Mouse (Mus musculus) erythroblast, embryonic 14.5 days (primary cell): Measurements from ENCODE around the gene Hras.

Source experiments
- GATA1 ChIP-seq: IDR thresholded peaks from 2 replicates; pipeline ENCODE4 v1.6.1; 2012; ENCODE audit warnings: low read length, inconsistent platforms, mixed read lengths
- TAL1 ChIP-seq: IDR thresholded peaks from 3 replicates; pipeline ENCODE4 v1.6.1; 2012; ENCODE audit warnings: low read length, inconsistent platforms, mixed read lengths

DNA sequence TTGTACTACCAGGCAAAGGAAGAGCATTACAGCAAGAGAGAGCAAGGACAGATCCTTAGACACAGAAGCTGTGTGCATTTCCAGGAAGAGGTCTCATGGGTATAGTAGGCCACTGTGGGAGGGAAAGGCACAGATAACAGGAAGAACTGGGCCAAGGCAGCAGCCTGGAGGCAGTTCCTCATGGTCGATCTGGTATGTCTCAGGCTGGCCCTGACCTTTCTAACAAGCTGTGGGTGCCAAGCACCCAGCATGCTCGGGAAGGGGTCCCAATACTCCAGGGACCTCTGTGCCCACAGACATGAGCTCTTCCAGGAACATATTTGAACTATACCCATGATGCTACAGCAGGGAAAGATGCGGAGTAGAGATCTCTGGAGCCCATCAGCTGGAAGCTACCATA, 10.7 kb upstream of the Hras start:
- no peak for TF ChIP-seq TAL1
- no peak for TF ChIP-seq GATA1
